Mouse (Mus musculus) liver, adult 2 months (tissue): ENCODE measurements around the gene Pex5l. TPM values are rescaled to one million over a fixed set of nuclear protein-coding genes. Genes with fewer than 3 reads are reported as not detected.

Experiments
- DNase-seq: peaks from one replicate; pipeline ENCODE4 v3.0.0-alpha.2; 2011; ENCODE audit warnings: low read depth, low spot score; ENCODE audit errors: extremely low read depth
- H3K27ac ChIP-seq: fragments of 200-500 bp; replicated peaks from 2 replicates; pipeline ENCODE4 v1.5.1; 2012; ENCODE audit warnings: low read depth, mild to moderate bottlenecking, control low read depth, inconsistent platforms, low read length; ENCODE audit not compliant: insufficient read depth
- H3K27me3 ChIP-seq: fragments of 200-500 bp; 2 replicates; pipeline ENCODE4 v1.6.1; 2012; ENCODE audit warnings: mild to moderate bottlenecking, moderate library complexity, low read length, inconsistent platforms; ENCODE audit not compliant: control insufficient read depth, insufficient read depth
- H3K36me3 ChIP-seq: fragments of 200-500 bp; 2 replicates; pipeline ENCODE4 v1.6.1; 2012; ENCODE audit warnings: low read length, inconsistent platforms; ENCODE audit not compliant: control insufficient read depth, insufficient read depth
- H3K4me1 ChIP-seq: fragments of 200-500 bp; 2 replicates; pipeline ENCODE4 v1.6.1; 2011; ENCODE audit warnings: low read length; ENCODE audit not compliant: control insufficient read depth, insufficient read depth
- H3K4me3 ChIP-seq: fragments of 200-500 bp; 2 replicates; pipeline ENCODE4 v1.5.1; 2011; ENCODE audit warnings: low read depth, mild to moderate bottlenecking, control low read depth, low read length, moderate library complexity; ENCODE audit not compliant: insufficient read depth
- H3K79me2 ChIP-seq: fragments of 200-500 bp; 2 replicates; pipeline ENCODE4 v1.6.1; 2012; ENCODE audit warnings: inconsistent platforms, mild to moderate bottlenecking, low read length, moderate library complexity; ENCODE audit not compliant: control insufficient read depth, insufficient read depth
- H3K9ac ChIP-seq: fragments of 200-500 bp; 2 replicates; pipeline ENCODE4 v1.6.1; 2012; ENCODE audit warnings: low read depth, mild to moderate bottlenecking, control low read depth, inconsistent platforms, low read length
- CTCF ChIP-seq: fragments of 200-500 bp; IDR thresholded peaks from 2 replicates; pipeline ENCODE4 v1.5.1; 2011; ENCODE audit warnings: low read depth, low read length, control low read depth
- POLR2A ChIP-seq: fragments of 200-500 bp; IDR thresholded peaks from 2 replicates; pipeline ENCODE4 v1.6.1; 2011; ENCODE audit warnings: low read length, control low read depth; ENCODE audit not compliant: insufficient read depth; ENCODE audit errors: extremely low read depth
- WGBS: fragments of 180-500 bp; shearing (Covaris S2); methylation state at CpG from one replicate; pipeline ENCODE4 v1.1.7; 2018; 5-methylcytosine and 5-hydroxymethylcytosine counted together
- polyA plus RNA-seq: library from polyadenylated mRNA; depleted of rRNA; stranded (reverse); fragments of >200 nt; gene quantifications from 2 replicates; pipeline ENCODE4 v1.2.3, GENCODE M21; 2012
- total RNA-seq: library from RNA; depleted of rRNA; stranded (reverse); fragments of >200 nt; gene quantifications from 2 replicates; pipeline ENCODE4 v1.2.3, GENCODE M21; 2014

Gene Pex5l
- total and polyA plus RNA-seq, 2 experiments = 0.05 to 0.09 TPM

GRCm38 (mm10) chr3:33061428-33061827 lies 81.6 kb downstream of the Pex5l start:
- TF ChIP-seq POLR2A = no peak
- TF ChIP-seq CTCF = no peak
- no peaks in the 10 kb centered on the region for H3K79me2 ChIP-seq
- no peaks in the 10 kb centered on the region for H3K27me3 ChIP-seq
- WGBS = 93% methylated on average over 2 of the region's 2 CpGs
- H3K27ac ChIP-seq = no peak overlapping the region
- H3K36me3 ChIP-seq = no peaks in the 10 kb centered on the region
- H3K4me1 ChIP-seq = no peaks in the 10 kb centered on the region
- H3K4me3 ChIP-seq = no peak overlapping the region
- no peak for DNase-seq
- H3K9ac ChIP-seq = no peak overlapping the region

DNA sequence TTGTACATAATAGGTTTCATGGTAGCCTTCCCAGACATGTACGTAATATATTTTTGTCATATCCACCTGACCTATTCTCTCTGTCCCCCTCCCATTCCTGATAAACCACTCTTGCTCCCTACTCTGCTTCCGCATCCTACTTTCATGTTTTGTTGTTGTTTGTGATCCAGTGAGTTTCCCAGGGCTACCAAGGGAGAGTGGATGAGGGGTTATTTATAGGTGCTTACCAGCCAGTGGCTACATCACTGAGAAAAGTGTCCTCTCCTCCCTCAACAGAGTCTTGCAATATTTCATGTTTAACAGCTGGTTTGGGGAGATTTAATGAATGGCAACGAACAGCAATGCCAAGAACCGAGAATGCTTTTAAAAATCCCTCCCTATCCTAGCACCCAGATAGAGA lies 82.0 kb downstream of the Pex5l start:
- DNase-seq = no peak
- no peaks in the 10 kb centered on the region for H3K79me2 ChIP-seq
- no peaks in the 10 kb centered on the region for H3K36me3 ChIP-seq
- 80% methylated on average over 4 of the region's 4 CpGs for whole genome bisulfite sequencing
- no peaks in the 10 kb centered on the region for H3K4me1 ChIP-seq
- H3K4me3 ChIP-seq = no peak overlapping the region
- TF ChIP-seq CTCF = no peak
- no peak for TF ChIP-seq POLR2A
- H3K27me3 ChIP-seq = no peaks in the 10 kb centered on the region
- no peak overlapping the region for H3K27ac ChIP-seq
- H3K9ac ChIP-seq = no peak overlapping the region

GRCm38 (mm10) chr3:33060343-33060937 lies 82.6 kb downstream of the Pex5l start:
- Histone ChIP-seq H3K4me3 (no peak overlapping the region), H3K27ac (no peak overlapping the region), H3K27me3 (no peaks in the 10 kb centered on the region), H3K9ac (no peak overlapping the region), H3K79me2 (no peaks in the 10 kb centered on the region), H3K4me1 (no peaks in the 10 kb centered on the region), H3K36me3 (no peaks in the 10 kb centered on the region)
- TF ChIP-seq CTCF = no peak
- no peak for TF ChIP-seq POLR2A
- WGBS = 58% methylated on average over 7 of the region's 7 CpGs
- DNase-seq = no peak

GRCm38 (mm10) chr3:33048304-33048703 lies 94.7 kb downstream of the Pex5l start:
- Histone ChIP-seq H3K9ac (no peak overlapping the region), H3K27ac (no peak overlapping the region), H3K79me2 (no peaks in the 10 kb centered on the region), H3K4me1 (no peaks in the 10 kb centered on the region), H3K27me3 (no peaks in the 10 kb centered on the region), H3K36me3 (no peaks in the 10 kb centered on the region), H3K4me3 (no peak overlapping the region)
- TF ChIP-seq POLR2A (no peak), CTCF (no peak)
- WGBS = 53% methylated on average over 5 of the region's 5 CpGs
- DNase-seq = no peak

GRCm38 (mm10) chr3:33044799-33045106 lies 98.3 kb downstream of the Pex5l start:
- no peak overlapping the region for H3K4me3 ChIP-seq
- no peak for DNase-seq
- H3K27ac ChIP-seq = no peak overlapping the region
- no peaks in the 10 kb centered on the region for H3K79me2 ChIP-seq
- no peak overlapping the region for H3K9ac ChIP-seq
- H3K27me3 ChIP-seq = no peaks in the 10 kb centered on the region
- H3K36me3 ChIP-seq = no peaks in the 10 kb centered on the region
- TF ChIP-seq POLR2A (no peak), CTCF (no peak)
- no peaks in the 10 kb centered on the region for H3K4me1 ChIP-seq
- 72% methylated on average over 6 of the region's 6 CpGs for WGBS

- TF ChIP-seq CTCF (no peak), POLR2A (no peak)
- no peak for DNase-seq
- H3K79me2 ChIP-seq = no peaks in the 10 kb centered on the region
- H3K4me1 ChIP-seq = no peaks in the 10 kb centered on the region
- no peak overlapping the region for H3K27ac ChIP-seq
- no peaks in the 10 kb centered on the region for H3K36me3 ChIP-seq
- no peak overlapping the region for H3K4me3 ChIP-seq
- no peak overlapping the region for H3K9ac ChIP-seq
- WGBS = 70% methylated on average over 10 of the region's 10 CpGs
- no peaks in the 10 kb centered on the region for H3K27me3 ChIP-seq
These were observed 98.9 kb downstream of the Pex5l start for GRCm38 (mm10) chr3:33043896-33044798.
